ENCODE assay signal across 9 mouse cellular contexts in genomic region chr8:84952612-84953255, GRCm38 (mm10). TPM values are rescaled to one million over a fixed set of nuclear protein-coding genes. Genes with fewer than 3 reads are reported as not detected.
DNase-seq lines count a peak whose midpoint lies in the region; ATAC-seq and TF ChIP-seq lines count a peak whose summit lies in the region.
"Had no signal": no experiment of that assay in that cellular context is flagged by ENCODE, and none has a peak within 500 bp of the region (broad histone marks: within the 10 kb centered on the region; RNA-seq: fewer than 3 reads in every experiment).

No protein-coding gene starts in this region.

- H3K4me1 ChIP-seq in heart, embryonic 16.5 days (ENCODE audit: control insufficient read depth, insufficient read depth, low read length), result no peaks in the 10 kb centered on the region
- H3K4me1 ChIP-seq in liver, embryonic 14.5 days (replicated peaks; ENCODE audit: control insufficient read depth in 2 of 2, insufficient read depth in 2 of 2, low read length in 1 of 2), result peaks cover 0 to 3% of the 10 kb centered on the region in 2 experiments; a peak in 2 of 4 replicates

- no peak; the same call in 1 of the 2 replicates for ATAC-seq in heart, embryonic 16.5 days (replicated peaks; ENCODE audit: extremely low read depth, insufficient read depth, low FRiP score)
- ATAC-seq in liver, embryonic 14.5 days (ENCODE audit: insufficient read depth), result peak; percentile 33; the same call in 1 of the 2 replicates
- ATAC-seq in cerebellum, adult (ENCODE audit: insufficient number of reproducible peaks, low FRiP score, low TSS enrichment), result no peak

- 6% methylated on average over 18 of the region's 18 CpGs for WGBS in heart, embryonic 16.5 days
- WGBS in liver, embryonic 14.5 days (ENCODE audit: insufficient replicate concordance), result 5% methylated on average over 18 of the region's 18 CpGs

- peak overlapping the region; percentile 39 for H3K4me2 ChIP-seq in heart, embryonic 16.5 days (ENCODE audit: low read depth, low read length)
- no peak overlapping the region for H3K4me2 ChIP-seq in liver, embryonic 14.5 days (ENCODE audit: low read depth)

- DNase-seq in gastrocnemius, adult 18-20 months (ENCODE audit: low spot score), result peak; percentile 47
- no peak for DNase-seq in gastrocnemius, adult 8-10 months (ENCODE audit: low spot score in 2 of 2)
- peak; percentile 79 for DNase-seq in adrenal gland, adult 2 months
- no peak for DNase-seq in liver, embryonic 14.5 days (ENCODE audit: low read depth in 3 of 3, low spot score in 3 of 3)
- peak; percentile 66 for DNase-seq in testis, postnatal 10 days (ENCODE audit: low spot score)
- no peak for DNase-seq in frontal cortex, postnatal 25 days (ENCODE audit: low spot score in 2 of 2)

- 0 out of 2 replicates have a peak, but pooled peaks cover under 1% of the 10 kb centered on the region for H3K36me3 ChIP-seq in heart, embryonic 16.5 days (ENCODE audit: control insufficient read depth, insufficient read depth)
- peaks cover 4% of the 10 kb centered on the region for H3K36me3 ChIP-seq in liver, embryonic 14.5 days (replicated peaks; ENCODE audit: control insufficient read depth, insufficient read depth, low read depth)

- H3K27ac ChIP-seq in heart, embryonic 16.5 days (ENCODE audit: low read length), result no peak overlapping the region
- H3K27ac ChIP-seq in liver, embryonic 14.5 days, result no peak overlapping the region

- H3K9me3 ChIP-seq in heart, embryonic 16.5 days (replicated peaks; ENCODE audit: control insufficient read depth, low read length), result no peaks in the 10 kb centered on the region
- H3K9me3 ChIP-seq in liver, embryonic 14.5 days (ENCODE audit: control insufficient read depth, low read length), result no peaks in the 10 kb centered on the region

- peaks cover 29% of the 10 kb centered on the region for H3K27me3 ChIP-seq in heart, embryonic 16.5 days (ENCODE audit: control insufficient read depth, insufficient read depth, low read length)
- H3K27me3 ChIP-seq in liver, embryonic 14.5 days (ENCODE audit: control insufficient read depth, insufficient read depth, low read length), result peaks cover 21% of the 10 kb centered on the region

- TF ChIP-seq EP300 in liver, embryonic 14.5 days (IDR thresholded peaks at IDR 0.05; ENCODE audit: low read depth), result no peak

- H3K4me3 ChIP-seq in heart, embryonic 16.5 days (ENCODE audit: low read length), result peak overlapping the region; percentile 15; the same call in 1 of the 2 replicates
- H3K4me3 ChIP-seq in liver, embryonic 14.5 days (ENCODE audit: insufficient read depth in 1 of 2, low read depth in 2 of 2, low read length in 2 of 2), result no peak overlapping the region

- H3K9ac ChIP-seq in heart, embryonic 16.5 days (ENCODE audit: low read length), result no peak overlapping the region
- no peak overlapping the region for H3K9ac ChIP-seq in liver, embryonic 14.5 days (replicated peaks)

- TF ChIP-seq CTCF in liver, embryonic 14.5 days (IDR thresholded peaks at IDR 0.05; ENCODE audit: low read depth), result no peak

RNA-seq across cellular contexts. Expression of gene Rtbdn, which starts 5.9 kb away (rescaled TPM):
- total RNA-seq in gastrocnemius, adult 18-20 months (2021), result not detected
- total RNA-seq in gastrocnemius, adult 8-10 months (2022), result not detected
- total RNA-seq in adrenal gland, adult 2 months (2021), result not detected
- polyA plus RNA-seq in adrenal gland, adult 2 months (2012; rRNA removed), result 0.25 and 0.34 TPM in 2 replicates
- 0.24 and 0.38 TPM in 2 replicates for polyA plus RNA-seq in heart, embryonic 16.5 days (2015; fragmentation: Nextera tagmentation; extraction: Ambion mirVana)
- 0.03 TPM in 1 of 2 replicates, not detected in the other for polyA plus RNA-seq in liver, embryonic 14.5 days (2012; rRNA removed)
- not detected in 2 replicates for polyA plus RNA-seq in liver, embryonic 14.5 days (2014; fragmentation: Nextera tagmentation; extraction: Ambion mirVana)
- total RNA-seq: gastrocnemius, postnatal 36 days had no signal

RNA-seq across cellular contexts. Expression of gene Mast1, which starts 15.6 kb away (rescaled TPM):
- total RNA-seq in gastrocnemius, adult 18-20 months (2021), result under 1 TPM in 1 of 2 experiments, not detected in 1; 0.07 TPM
- total RNA-seq in gastrocnemius, adult 8-10 months (2022), result under 1 TPM in 1 of 4 experiments, not detected in 3; 0.07 TPM
- 1 to 10 TPM; 1.5 to 2.8 TPM for total RNA-seq in adrenal gland, adult 2 months (2021)
- 3.7 and 4.4 TPM in 2 replicates for polyA plus RNA-seq in adrenal gland, adult 2 months (2012; rRNA removed)
- 0.09 and 0.14 TPM in 2 replicates for polyA plus RNA-seq in heart, embryonic 16.5 days (2015; fragmentation: Nextera tagmentation; extraction: Ambion mirVana)
- 0.06 and 0.21 TPM in 2 replicates for polyA plus RNA-seq in liver, embryonic 14.5 days (2012; rRNA removed)
- polyA plus RNA-seq in liver, embryonic 14.5 days (2014; fragmentation: Nextera tagmentation; extraction: Ambion mirVana), result 0.08 and 0.14 TPM in 2 replicates
- total RNA-seq: gastrocnemius, postnatal 36 days had no signal

RNA-seq across cellular contexts. Expression of gene Gm49661, which starts 16.5 kb away (rescaled TPM):
- total RNA-seq in gastrocnemius, adult 18-20 months (2021), result not detected
- total RNA-seq in gastrocnemius, adult 8-10 months (2022), result 1 to 10 TPM in 1 of 4 experiments, not detected in 3; 1.1 TPM
- total RNA-seq in adrenal gland, adult 2 months (2021), result 1 to 10 TPM; 2.1 to 2.4 TPM
- polyA plus RNA-seq in adrenal gland, adult 2 months (2012; rRNA removed), result 2.1 TPM in 1 of 2 replicates, not detected in the other
- polyA plus RNA-seq in heart, embryonic 16.5 days (2015; fragmentation: Nextera tagmentation; extraction: Ambion mirVana), result not detected in 2 replicates
- polyA plus RNA-seq in liver, embryonic 14.5 days (2012; rRNA removed), result not detected in 2 replicates
- not detected in 2 replicates for polyA plus RNA-seq in liver, embryonic 14.5 days (2014; fragmentation: Nextera tagmentation; extraction: Ambion mirVana)
- total RNA-seq: gastrocnemius, postnatal 36 days had no signal

RNA-seq across cellular contexts. Expression of gene Prdx2, which starts 16.7 kb away (rescaled TPM):
- 100 to 1,000 TPM; 193 to 200 TPM for total RNA-seq in gastrocnemius, adult 18-20 months (2021)
- 100 to 1,000 TPM; 173 to 193 (median 187) TPM for total RNA-seq in gastrocnemius, adult 8-10 months (2022)
- 100 to 1,000 TPM; 671 to 700 TPM for total RNA-seq in adrenal gland, adult 2 months (2021)
- polyA plus RNA-seq in adrenal gland, adult 2 months (2012; rRNA removed), result 181 and 240 TPM in 2 replicates
- polyA plus RNA-seq in heart, embryonic 16.5 days (2015; fragmentation: Nextera tagmentation; extraction: Ambion mirVana), result 591 and 662 TPM in 2 replicates
- polyA plus RNA-seq in liver, embryonic 14.5 days (2012; rRNA removed), result 1,117 and 1,155 TPM in 2 replicates
- polyA plus RNA-seq in liver, embryonic 14.5 days (2014; fragmentation: Nextera tagmentation; extraction: Ambion mirVana), result 2,207 and 2,282 TPM in 2 replicates

RNA-seq across cellular contexts. Expression of gene Rnaseh2a, which starts 16.8 kb away (rescaled TPM):
- 10 to 100 TPM; 21.1 to 21.7 TPM for total RNA-seq in gastrocnemius, adult 18-20 months (2021)
- 10 to 100 TPM; 20.4 to 26.5 (median 23.9) TPM for total RNA-seq in gastrocnemius, adult 8-10 months (2022)
- 100 to 1,000 TPM in 1 of 2 experiments, 10 to 100 TPM in 1; 87.7 to 112 TPM for total RNA-seq in adrenal gland, adult 2 months (2021)
- polyA plus RNA-seq in adrenal gland, adult 2 months (2012; rRNA removed), result 61.7 and 76.6 TPM in 2 replicates
- 80.2 and 82.7 TPM in 2 replicates for polyA plus RNA-seq in heart, embryonic 16.5 days (2015; fragmentation: Nextera tagmentation; extraction: Ambion mirVana)
- 49.3 and 56.2 TPM in 2 replicates for polyA plus RNA-seq in liver, embryonic 14.5 days (2012; rRNA removed)
- 107 and 125 TPM in 2 replicates for polyA plus RNA-seq in liver, embryonic 14.5 days (2014; fragmentation: Nextera tagmentation; extraction: Ambion mirVana)

Comparison
In these comparisons a context has a peak if more than half of its experiments do, and no peak if none do; other contexts are left out.
1. DNase-seq: peak in gastrocnemius, adult 18-20 months (single experiment), adrenal gland, adult 2 months (single experiment) and testis, postnatal 10 days (single experiment); none in gastrocnemius, adult 8-10 months (0 of 2), liver, embryonic 14.5 days (0 of 3) and frontal cortex, postnatal 25 days (0 of 2).